Mouse (Mus musculus): ENCODE measurements around the gene Nav2.

DNA sequence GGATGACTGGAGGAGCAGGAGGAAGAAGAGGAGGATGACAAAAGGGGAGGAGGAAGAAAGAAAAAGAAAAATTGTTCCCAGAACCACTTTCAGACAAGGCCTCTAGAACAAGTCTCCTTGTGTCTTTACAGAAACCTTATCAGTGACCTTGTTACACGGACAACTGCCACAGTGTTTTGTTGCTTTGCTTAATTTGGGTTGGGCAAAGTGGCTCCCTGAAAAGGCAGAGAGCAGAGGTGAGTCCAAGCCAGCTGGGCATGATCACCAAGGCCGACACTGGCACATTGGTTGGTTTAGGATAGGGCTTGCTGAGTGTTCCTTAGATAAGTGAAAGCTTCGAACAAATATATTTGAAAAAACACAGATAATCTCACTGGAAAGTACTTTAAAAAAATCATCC lies 327.3 kb downstream of the Nav2 start:
- TF ChIP-seq CTCF (IDR thresholded peaks at IDR 0.05; ENCODE audit: low read depth, low read length) (no peak), POLR2A (IDR thresholded peaks at IDR 0.05; ENCODE audit: insufficient read depth, low read length) (no peak), EP300 (IDR thresholded peaks at IDR 0.05; ENCODE audit: insufficient read depth, low read depth, low read length) (no peak)

Data from ES-Bruce4 (cell line).